13 mouse cellular contexts compared by ENCODE assay signal in the genomic region with DNA sequence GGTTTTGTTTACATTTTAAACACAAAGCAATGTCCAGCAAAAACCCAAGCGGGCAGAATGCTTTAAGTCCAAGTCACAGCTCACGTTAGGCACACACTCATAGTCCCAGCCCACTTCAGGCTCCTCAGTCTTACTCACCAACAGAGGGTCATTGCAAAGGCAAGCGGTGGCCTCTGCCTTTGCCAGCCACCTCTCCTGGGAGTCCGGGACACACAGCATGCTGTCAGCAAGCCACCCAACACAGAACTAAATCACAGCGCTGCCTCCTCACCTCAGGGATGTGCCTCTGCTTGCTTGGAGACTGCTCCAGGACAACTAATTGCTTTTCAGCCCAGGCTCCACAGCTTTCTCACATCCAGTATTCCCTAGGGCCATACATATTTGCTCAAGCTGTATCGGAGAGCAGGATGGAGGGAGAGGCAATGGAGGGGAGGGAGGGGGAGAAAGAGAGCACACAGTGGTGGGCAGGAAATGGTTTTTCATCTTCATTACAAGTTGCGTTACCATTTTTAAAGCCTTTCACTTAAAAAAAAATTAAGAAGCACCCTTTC.
DNase-seq lines count a peak whose midpoint lies in the region; ATAC-seq lines count a peak whose summit lies in the region.
"Had no signal": no experiment of that assay in that cellular context is flagged by ENCODE, and none has a peak within 500 bp of the region (broad histone marks: within the 10 kb centered on the region; RNA-seq: fewer than 3 reads in every experiment).

No protein-coding gene starts in this region.

- WGBS in kidney, embryonic 16.5 days, result 45% methylated on average over 7 of the region's 7 CpGs
- 62% methylated on average over 7 of the region's 7 CpGs for WGBS in midbrain, embryonic 16.5 days
- WGBS in forebrain, embryonic 16.5 days, result 73% methylated on average over 7 of the region's 7 CpGs

- H3K27me3 ChIP-seq in kidney, embryonic 16.5 days (ENCODE audit: insufficient read depth, low read length), result no peaks in the 10 kb centered on the region
- no peaks in the 10 kb centered on the region for H3K27me3 ChIP-seq in midbrain, embryonic 16.5 days (ENCODE audit: control insufficient read depth, insufficient read depth, low read depth, low read length)
- H3K27me3 ChIP-seq in forebrain, embryonic 16.5 days (replicated peaks; ENCODE audit: control insufficient read depth, insufficient read depth, low read length), result no peaks in the 10 kb centered on the region

- H3K9ac ChIP-seq in kidney, embryonic 16.5 days (replicated peaks; ENCODE audit: low read length), result no peak overlapping the region
- no peak overlapping the region for H3K9ac ChIP-seq in midbrain, embryonic 16.5 days (ENCODE audit: low read depth, low read length)
- no peak overlapping the region for H3K9ac ChIP-seq in forebrain, embryonic 16.5 days (replicated peaks; ENCODE audit: low read depth, low read length)

- H3K36me3 ChIP-seq in kidney, embryonic 16.5 days (ENCODE audit: insufficient read depth, low read length), result no peaks in the 10 kb centered on the region
- H3K36me3 ChIP-seq in midbrain, embryonic 16.5 days (ENCODE audit: control insufficient read depth, insufficient read depth, low read length), result no peaks in the 10 kb centered on the region
- no peaks in the 10 kb centered on the region for H3K36me3 ChIP-seq in forebrain, embryonic 16.5 days (ENCODE audit: control insufficient read depth, insufficient read depth)
- H3K36me3 ChIP-seq: forebrain, embryonic 10.5 days had no signal

- intact Hi-C loops in gastrocnemius, postnatal 14 days (cut with DNase I; ENCODE audit: low total_unique reads), result no loop called here

- H3K4me1 ChIP-seq in kidney, embryonic 16.5 days (ENCODE audit: insufficient read depth, low read length), result peaks cover 12% of the 10 kb centered on the region; the same call in 1 of the 2 replicates
- H3K4me1 ChIP-seq in midbrain, embryonic 16.5 days (ENCODE audit: control insufficient read depth, insufficient read depth, low read length), result peaks cover 4% of the 10 kb centered on the region; the same call in 1 of the 2 replicates
- no peaks in the 10 kb centered on the region for H3K4me1 ChIP-seq in forebrain, embryonic 16.5 days (replicated peaks; ENCODE audit: control insufficient read depth, insufficient read depth, low read length)

- 0 out of 2 replicates have a peak overlapping the region, but pooled peaks have one; percentile 4 for H3K4me3 ChIP-seq in kidney, embryonic 16.5 days (ENCODE audit: low read length)
- H3K4me3 ChIP-seq in midbrain, embryonic 16.5 days (ENCODE audit: low read depth, low read length), result no peak overlapping the region
- H3K4me3 ChIP-seq in forebrain, embryonic 16.5 days (replicated peaks; ENCODE audit: low read length), result no peak overlapping the region
- H3K4me3 ChIP-seq: forebrain, embryonic 10.5 days had no signal

- H3K4me2 ChIP-seq in kidney, embryonic 16.5 days (replicated peaks; ENCODE audit: low read depth, low read length), result peak overlapping the region; percentile 25
- H3K4me2 ChIP-seq in midbrain, embryonic 16.5 days (ENCODE audit: low read length), result no peak overlapping the region
- H3K4me2 ChIP-seq in forebrain, embryonic 16.5 days (ENCODE audit: low read length), result no peak overlapping the region

- peak overlapping the region; percentile 44 for H3K27ac ChIP-seq in kidney, embryonic 16.5 days (ENCODE audit: low read length)
- 0 out of 2 replicates have a peak overlapping the region, but pooled peaks have one; percentile 12 for H3K27ac ChIP-seq in midbrain, embryonic 16.5 days (ENCODE audit: low read length)
- H3K27ac ChIP-seq in forebrain, embryonic 16.5 days (ENCODE audit: low read length), result no peak overlapping the region
- H3K27ac ChIP-seq: forebrain, embryonic 10.5 days; macrophage had no signal

- peak; percentile 72 for ATAC-seq in kidney, embryonic 16.5 days (ENCODE audit: low FRiP score, low TSS enrichment)
- no peak for ATAC-seq in midbrain, embryonic 16.5 days
- no peak for ATAC-seq in forebrain, embryonic 16.5 days
- ATAC-seq: Patski had no signal

- H3K9me3 ChIP-seq in kidney, embryonic 16.5 days (ENCODE audit: low read length), result 0 out of 2 replicates have a peak, but pooled peaks cover 3% of the 10 kb centered on the region
- no peaks in the 10 kb centered on the region for H3K9me3 ChIP-seq in midbrain, embryonic 16.5 days (replicated peaks; ENCODE audit: control insufficient read depth, low read length, poor library complexity, severe bottlenecking)
- no peaks in the 10 kb centered on the region for H3K9me3 ChIP-seq in forebrain, embryonic 16.5 days (ENCODE audit: control insufficient read depth, low read length)
- H3K9me3 ChIP-seq: forebrain, embryonic 10.5 days had no signal

- DNase-seq in gastrocnemius, postnatal 25 days, result peak; percentile 14
- DNase-seq in gastrocnemius, postnatal 14 days, result no peak
- no peak for DNase-seq in kidney, adult 18-20 months
- peak; percentile 27 to 51 for DNase-seq in kidney, postnatal 4 days
- DNase-seq in urinary bladder, postnatal 10 days (ENCODE audit: low spot score), result no peak
- DNase-seq: adrenal gland, postnatal 25 days; cerebellum, adult 11 months had no signal

Comparison
In these comparisons a context has a peak if more than half of its experiments do, and no peak if none do; other contexts are left out.
1. DNase-seq: peak in gastrocnemius, postnatal 25 days (single experiment) and kidney, postnatal 4 days (2 of 2); none in gastrocnemius, postnatal 14 days (single experiment), kidney, adult 18-20 months (single experiment) and urinary bladder, postnatal 10 days (single experiment).